Mouse (Mus musculus) testis, adult 2 months (tissue): ENCODE data around the gene Mknk1.

ENCODE experiments used
- CTCF ChIP-seq: fragments of 200-500 bp; IDR thresholded peaks from 2 replicates; pipeline ENCODE4 v1.5.1; 2012; ENCODE audit warnings: low read depth, mild to moderate bottlenecking, inconsistent platforms, low read length, moderate library complexity; ENCODE audit not compliant: control insufficient read depth, insufficient read depth, insufficient replicate concordance
- POLR2A ChIP-seq: fragments of 200-500 bp; IDR thresholded peaks from 2 replicates; pipeline ENCODE4 v1.6.1; 2012; ENCODE audit warnings: low read depth, mild to moderate bottlenecking, inconsistent platforms, low read length, moderate library complexity; ENCODE audit not compliant: control insufficient read depth

GRCm38 (mm10) chr4:115832040-115832439, 7.0 kb upstream of the Mknk1 start:
- TF ChIP-seq CTCF: no peak
- TF ChIP-seq POLR2A: no peak
